Mouse (Mus musculus) embryonic facial prominence, embryonic 10.5 days (tissue): ENCODE measurements at regions not wholly inside any gene's neighbourhood (a gene's known extent, or its start where the extent isn't known, plus 50 kb on each side); places are given as distances from the start of the nearest gene placed in this dataset.
"Not testable (repeated sequence)": the region's sequence is repeated elsewhere in the genome, so short reads cannot be mapped to it uniquely, and the experiment has no call there.

Experiments
- DNase-seq: peaks from one replicate; pipeline ENCODE4 v3.0.0-alpha.2; 2017; ENCODE audit warnings: low spot score
- H3K27ac ChIP-seq: fragments of 300-500 bp; sonication (generic); replicated peaks from 2 replicates; pipeline ENCODE4 v1.5.1; 2016; ENCODE audit warnings: mild to moderate bottlenecking
- H3K27me3 ChIP-seq: fragments of 300-500 bp; sonication (generic); replicated peaks from 2 replicates; pipeline ENCODE4 v1.6.1; 2016; ENCODE audit warnings: low read depth, mild to moderate bottlenecking; ENCODE audit not compliant: poor library complexity, severe bottlenecking
- H3K36me3 ChIP-seq: fragments of 300-500 bp; sonication (generic); replicated peaks from 2 replicates; pipeline ENCODE4 v1.6.1; 2016; ENCODE audit warnings: mild to moderate bottlenecking, moderate library complexity
- H3K4me1 ChIP-seq: fragments of 300-500 bp; sonication (generic); 2 replicates; pipeline ENCODE4 v1.6.1; 2016
- H3K4me3 ChIP-seq: fragments of 300-500 bp; sonication (generic); 2 replicates; pipeline ENCODE4 v1.5.1; 2016; ENCODE audit warnings: mild to moderate bottlenecking, moderate library complexity
- H3K9me3 ChIP-seq: fragments of 300-500 bp; sonication (generic); 2 replicates; pipeline ENCODE4 v1.6.1; 2016; ENCODE audit warnings: mild to moderate bottlenecking
- WGBS: fragments of 180-500 bp; shearing (Covaris S2); methylation state at CpG from one replicate; pipeline ENCODE4 v1.1.7; 2016; 5-methylcytosine and 5-hydroxymethylcytosine counted together

GRCm38 (mm10) chr8:26622311-26623052 lies 354.6 kb upstream of the Zfp703 start:
- peak overlapping the region; percentile 66 for H3K27ac ChIP-seq
- peak; percentile 25 for DNase-seq
- no peaks in the 10 kb centered on the region for H3K36me3 ChIP-seq
- peaks cover 8% of the 10 kb centered on the region for H3K27me3 ChIP-seq
- peak overlapping the region; percentile 32 for H3K4me3 ChIP-seq
- WGBS: 32% methylated on average over 12 of the region's 12 CpGs
- H3K9me3 ChIP-seq: no peaks in the 10 kb centered on the region
- H3K4me1 ChIP-seq: peaks cover 32% of the 10 kb centered on the region

GRCm38 (mm10) chr8:26626186-26626585 lies 350.9 kb upstream of the Zfp703 start:
- Histone ChIP-seq H3K27ac (no peak overlapping the region), H3K4me3 (no peak overlapping the region), H3K4me1 (peaks cover 40% of the 10 kb centered on the region), H3K27me3 (peaks cover 8% of the 10 kb centered on the region), H3K9me3 (no peaks in the 10 kb centered on the region), H3K36me3 (no peaks in the 10 kb centered on the region)
- 84% methylated on average over 14 of the region's 14 CpGs for WGBS
- DNase-seq: no peak

GRCm38 (mm10) chr8:26626651-26627077 lies 350.5 kb upstream of the Zfp703 start:
- WGBS: 77% methylated on average over 17 of the region's 17 CpGs
- no peaks in the 10 kb centered on the region for H3K36me3 ChIP-seq
- no peak overlapping the region for H3K4me3 ChIP-seq
- no peak for DNase-seq
- no peaks in the 10 kb centered on the region for H3K9me3 ChIP-seq
- peaks cover 9% of the 10 kb centered on the region for H3K27me3 ChIP-seq
- H3K4me1 ChIP-seq: peaks cover 37% of the 10 kb centered on the region
- H3K27ac ChIP-seq: peak overlapping the region; percentile 54

DNA sequence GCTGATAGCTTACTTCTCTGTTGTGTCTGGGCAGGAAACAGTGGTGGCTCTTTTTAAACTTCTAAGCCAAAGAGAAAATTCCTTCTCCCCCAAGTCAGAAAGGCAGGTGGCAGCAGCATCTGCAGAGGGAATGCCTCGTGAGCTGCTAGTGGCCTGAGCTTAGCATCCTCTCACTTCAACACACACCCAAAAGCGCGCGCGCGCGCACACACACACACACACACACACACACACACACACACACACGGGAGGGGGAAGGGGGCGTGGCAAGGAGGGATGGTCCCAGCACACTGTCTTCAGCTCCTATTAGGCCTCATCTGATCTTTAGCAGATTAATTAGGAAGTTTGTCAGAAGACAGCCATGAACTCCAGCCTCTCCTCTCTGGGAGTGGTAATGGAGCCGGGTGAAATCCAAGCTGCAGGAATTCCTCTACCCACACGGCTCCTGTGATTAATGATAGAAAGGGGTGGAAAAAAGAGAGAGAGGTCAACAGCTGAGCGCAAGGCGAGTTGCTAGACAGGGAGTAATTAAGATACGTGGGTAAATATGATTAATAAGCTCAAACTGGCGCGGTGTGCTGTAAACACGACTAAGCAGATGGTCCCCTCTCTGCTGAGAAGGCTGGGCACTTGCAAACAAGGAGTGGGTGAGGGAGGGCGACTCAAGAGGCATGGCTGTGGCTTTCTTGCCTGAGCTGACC lies 349.8 kb upstream of the Zfp703 start:
- peak; percentile 52 for DNase-seq
- Histone ChIP-seq H3K4me1 (peaks cover 30% of the 10 kb centered on the region), H3K27ac (peak overlapping the region; percentile 54), H3K4me3 (no peak overlapping the region), H3K36me3 (no peaks in the 10 kb centered on the region), H3K9me3 (no peaks in the 10 kb centered on the region), H3K27me3 (peaks cover 15% of the 10 kb centered on the region)
- WGBS: 65% methylated on average over 18 of the region's 18 CpGs

- Histone ChIP-seq H3K9me3 (no peaks in the 10 kb centered on the region), H3K27me3 (0 out of 2 replicates have a peak, but pooled peaks cover 7% of the 10 kb centered on the region), H3K4me3 (no peak overlapping the region), H3K36me3 (no peaks in the 10 kb centered on the region), H3K27ac (no peak overlapping the region), H3K4me1 (peaks cover 22% of the 10 kb centered on the region)
- no peak for DNase-seq
- WGBS: 92% methylated on average over 2 of the region's 2 CpGs
Observed at GRCm38 (mm10) chr8:26630544-26630943, 346.6 kb upstream of the Zfp703 start.

GRCm38 (mm10) chr8:26635701-26636100 lies 341.4 kb upstream of the Zfp703 start:
- Histone ChIP-seq H3K9me3 (no peaks in the 10 kb centered on the region), H3K4me1 (no peaks in the 10 kb centered on the region), H3K27me3 (peaks cover 20% of the 10 kb centered on the region; the same call in 1 of the 2 replicates), H3K36me3 (no peaks in the 10 kb centered on the region), H3K4me3 (no peak overlapping the region), H3K27ac (no peak overlapping the region)
- 88% methylated on average over 1 of the region's 1 CpGs for whole genome bisulfite sequencing
- no peak for DNase-seq

GRCm38 (mm10) chr8:26645375-26645774 lies 331.8 kb upstream of the Zfp703 start:
- not testable (repeated sequence) for H3K9me3 ChIP-seq, H3K27ac ChIP-seq, H3K4me1 ChIP-seq, DNase-seq, H3K36me3 ChIP-seq, H3K4me3 ChIP-seq
- WGBS: 80% methylated on average over 7 of the region's 7 CpGs
- peaks cover 16% of the 10 kb centered on the region for H3K27me3 ChIP-seq

DNA sequence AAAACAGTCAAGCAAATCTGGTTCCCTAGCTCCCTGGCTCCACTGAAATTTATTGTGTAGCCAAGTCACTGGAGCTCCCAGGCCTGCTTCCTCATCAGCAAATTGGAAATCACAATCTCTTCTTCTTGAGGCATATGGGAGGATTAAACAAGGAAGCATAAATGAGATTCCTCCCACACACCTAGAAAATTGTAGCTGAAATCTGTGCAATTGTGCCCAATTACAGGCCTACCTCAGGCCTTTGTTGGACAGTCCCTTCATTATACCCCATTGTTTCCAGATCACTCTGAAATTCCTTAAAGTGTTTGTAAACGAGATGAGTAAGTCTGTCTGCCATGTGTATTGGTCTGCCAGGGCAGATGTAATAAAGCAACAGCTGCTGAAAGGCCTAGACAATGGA lies 326.8 kb upstream of the Zfp703 start:
- H3K9me3 ChIP-seq: no peaks in the 10 kb centered on the region
- H3K36me3 ChIP-seq: no peaks in the 10 kb centered on the region
- peaks cover 20% of the 10 kb centered on the region for H3K27me3 ChIP-seq
- H3K27ac ChIP-seq: peak overlapping the region; percentile 30; the same call in 1 of the 2 replicates
- no peak for DNase-seq
- 50% methylated on average over 1 of the region's 1 CpGs for WGBS
- H3K4me3 ChIP-seq: no peak overlapping the region
- H3K4me1 ChIP-seq: peaks cover 9% of the 10 kb centered on the region; the same call in 1 of the 2 replicates

DNA sequence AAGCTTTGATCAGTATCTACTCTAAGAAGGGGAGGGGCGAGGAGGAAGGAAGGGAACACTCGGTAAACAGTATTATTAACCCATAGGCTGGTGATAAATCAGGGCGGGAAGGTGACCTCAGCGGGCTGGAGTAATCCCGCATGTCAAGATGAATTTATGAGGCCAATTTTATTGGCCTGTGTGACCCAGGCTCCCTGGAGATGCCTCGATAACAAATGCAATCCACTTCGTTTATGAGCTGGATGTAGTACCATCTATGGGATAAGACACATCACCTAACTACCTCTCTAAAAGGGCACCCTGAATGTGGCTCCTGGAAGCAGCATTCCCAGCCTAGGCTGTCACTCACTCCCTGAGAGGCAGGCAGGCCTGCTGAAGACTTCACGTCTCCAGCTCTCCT lies 321.2 kb upstream of the Zfp703 start:
- H3K4me3 ChIP-seq: no peak overlapping the region
- no peak for DNase-seq
- no peaks in the 10 kb centered on the region for H3K9me3 ChIP-seq
- no peaks in the 10 kb centered on the region; the same call in 1 of the 2 replicates for H3K4me1 ChIP-seq
- H3K36me3 ChIP-seq: no peaks in the 10 kb centered on the region
- H3K27me3 ChIP-seq: peaks cover 4% of the 10 kb centered on the region; the same call in 1 of the 2 replicates
- WGBS: 75% methylated on average over 8 of the region's 8 CpGs
- no peak overlapping the region for H3K27ac ChIP-seq

DNA sequence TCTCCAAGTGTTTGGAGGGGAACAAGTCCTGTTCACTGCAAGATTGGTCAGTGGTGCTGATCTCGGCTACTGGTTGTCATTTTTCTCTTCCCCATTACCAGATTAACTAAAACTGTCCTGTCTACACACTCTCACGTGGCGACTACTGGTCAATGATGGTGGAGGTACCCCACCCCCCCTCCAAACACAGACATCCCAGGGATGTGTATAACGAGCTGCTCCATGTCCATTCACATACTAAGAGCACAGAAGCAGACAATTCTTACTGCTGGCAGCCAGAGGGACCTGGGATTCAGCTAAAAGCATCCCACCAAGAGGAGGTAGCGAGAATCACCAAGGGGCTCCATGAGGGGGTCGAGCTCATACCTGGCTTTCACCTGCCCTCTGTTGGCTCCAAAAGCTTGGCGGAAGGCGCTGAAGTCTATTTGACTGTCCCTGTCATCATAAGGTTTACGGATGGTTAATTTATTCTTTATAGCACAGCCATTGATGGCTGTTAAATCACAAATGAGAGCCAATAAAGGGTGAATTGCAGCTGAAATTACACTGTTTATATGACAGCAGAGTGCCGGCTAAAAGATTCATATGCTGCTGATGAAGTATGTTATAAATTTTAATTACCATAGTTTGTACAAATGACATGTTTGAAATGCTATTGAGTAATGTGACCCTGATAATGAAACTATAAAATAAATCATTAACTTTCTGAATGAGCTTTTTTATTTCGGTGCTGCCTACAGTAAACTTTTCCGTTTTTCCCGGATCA lies 320.6 kb upstream of the Zfp703 start:
- Histone ChIP-seq H3K27me3 (peaks cover 4% of the 10 kb centered on the region; the same call in 1 of the 2 replicates), H3K4me3 (no peak overlapping the region), H3K36me3 (no peaks in the 10 kb centered on the region), H3K9me3 (no peaks in the 10 kb centered on the region), H3K4me1 (no peaks in the 10 kb centered on the region; the same call in 1 of the 2 replicates), H3K27ac (no peak overlapping the region)
- DNase-seq: no peak
- 90% methylated on average over 13 of the region's 13 CpGs for WGBS

DNA sequence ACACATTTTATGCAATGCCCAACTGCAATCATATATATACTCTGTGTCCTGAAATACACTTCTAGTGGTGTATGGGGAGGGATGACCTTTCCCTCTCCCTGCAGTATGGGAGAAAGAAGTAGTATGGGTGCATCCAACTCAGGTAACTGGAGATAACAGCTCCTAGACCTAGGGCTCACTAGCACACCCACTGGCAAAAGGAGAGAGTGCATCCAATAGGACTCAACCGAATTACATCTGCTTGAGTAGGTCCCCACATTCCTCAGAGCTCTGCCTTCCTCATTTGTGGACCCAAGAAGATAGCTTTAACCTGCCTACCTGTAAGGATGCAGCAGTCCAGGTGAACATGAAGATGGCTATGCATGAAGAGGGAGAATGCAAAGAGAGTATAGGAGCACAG lies 317.7 kb upstream of the Zfp703 start:
- H3K27ac ChIP-seq: no peak overlapping the region
- 0 out of 2 replicates have a peak, but pooled peaks cover under 1% of the 10 kb centered on the region for H3K27me3 ChIP-seq
- no peak overlapping the region for H3K4me3 ChIP-seq
- no peak for DNase-seq
- H3K4me1 ChIP-seq: peaks cover 2% of the 10 kb centered on the region; the same call in 1 of the 2 replicates
- no peaks in the 10 kb centered on the region for H3K9me3 ChIP-seq
- H3K36me3 ChIP-seq: no peaks in the 10 kb centered on the region
- 35% methylated on average over 1 of the region's 1 CpGs for WGBS

GRCm38 (mm10) chr8:26669541-26669940 lies 307.6 kb upstream of the Zfp703 start:
- DNase-seq: no peak
- no peaks in the 10 kb centered on the region for H3K36me3 ChIP-seq
- no peak overlapping the region for H3K27ac ChIP-seq
- H3K9me3 ChIP-seq: no peaks in the 10 kb centered on the region
- no peak overlapping the region for H3K4me3 ChIP-seq
- 0 out of 2 replicates have a peak, but pooled peaks cover 3% of the 10 kb centered on the region for H3K27me3 ChIP-seq
- WGBS: 82% methylated on average over 3 of the region's 3 CpGs
- peaks cover 40% of the 10 kb centered on the region for H3K4me1 ChIP-seq
